Mouse (Mus musculus) stomach, embryonic 14.5 days (tissue): ENCODE data around the gene Gm28557. TPM values are rescaled to one million over a fixed set of nuclear protein-coding genes. Genes with fewer than 3 reads are reported as not detected.
A peak's percentile ranks its signal among the peaks of the same experiment; 100 is the strongest.

Experiments
- ATAC-seq: fragments of 200-750 bp; cut with Nextera tagmentation; 2 replicates; pipeline ENCODE4 v1.8.0; 2017; ENCODE audit warnings: low read depth, moderate TSS enrichment; ENCODE audit not compliant: insufficient number of reproducible peaks, insufficient read depth, low FRiP score
- H3K27ac ChIP-seq: fragments of 300-500 bp; sonication (generic); 2 replicates; pipeline ENCODE4 v1.5.1; 2014; ENCODE audit warnings: mild to moderate bottlenecking, low read length, moderate library complexity, mixed read lengths
- H3K27me3 ChIP-seq: fragments of 300-500 bp; sonication (generic); 2 replicates; pipeline ENCODE4 v1.6.1; 2014; ENCODE audit warnings: low read length, control low read depth, mixed read lengths; ENCODE audit not compliant: control insufficient read depth, insufficient read depth
- H3K36me3 ChIP-seq: fragments of 300-500 bp; sonication (generic); 2 replicates; pipeline ENCODE4 v1.6.1; 2014; ENCODE audit warnings: mild to moderate bottlenecking, control low read depth, low read length, moderate library complexity, mixed read lengths; ENCODE audit not compliant: control insufficient read depth, insufficient read depth
- H3K4me1 ChIP-seq: fragments of 300-500 bp; sonication (generic); 2 replicates; pipeline ENCODE4 v1.6.1; 2014; ENCODE audit warnings: low read length, control low read depth, mixed read lengths; ENCODE audit not compliant: control insufficient read depth, insufficient read depth
- H3K4me2 ChIP-seq: fragments of 300-500 bp; sonication (generic); replicated peaks from 2 replicates; pipeline ENCODE4 v1.6.1; 2014; ENCODE audit warnings: low read depth, low read length, control low read depth
- H3K4me3 ChIP-seq: fragments of 300-500 bp; sonication (generic); 2 replicates; pipeline ENCODE4 v1.5.1; 2014; ENCODE audit warnings: low read depth, low read length, control low read depth
- H3K9ac ChIP-seq: fragments of 300-500 bp; sonication (generic); replicated peaks from 2 replicates; pipeline ENCODE4 v1.6.1; 2014; ENCODE audit warnings: low read depth, mild to moderate bottlenecking, control low read depth, low read length, moderate library complexity, mixed read lengths
- H3K9me3 ChIP-seq: fragments of 300-500 bp; sonication (generic); 2 replicates; pipeline ENCODE4 v1.6.1; 2016; ENCODE audit warnings: low read depth, low read length, control low read depth; ENCODE audit not compliant: control insufficient read depth
- WGBS: fragments of 180-500 bp; shearing (Covaris S2); extraction: QIAGEN DNeasy Blood & Tissue Kit; methylation state at CpG from one replicate; pipeline ENCODE4 v1.1.7; 2014; 5-methylcytosine and 5-hydroxymethylcytosine counted together
- polyA plus RNA-seq: library from polyadenylated mRNA; unstranded; fragments of >200 nt; fragmentation: Nextera tagmentation; extraction: Ambion mirVana; gene quantifications from 2 replicates; pipeline ENCODE4 v1.2.1, GENCODE M21; 2014

Gene Gm28557
- polyA plus RNA-seq, 1 experiment from 2014 or later: 4.1 TPM

GRCm38 (mm10) chr13:67108821-67109206 lies 410 bp upstream of the Gm28557 start:
- H3K27ac ChIP-seq: no peak overlapping the region

GRCm38 (mm10) chr13:67107681-67108080 lies 723 bp downstream of the Gm28557 start:
- peak overlapping the region; percentile 60 for H3K9ac ChIP-seq
- H3K27me3 ChIP-seq: no peaks in the 10 kb centered on the region
- peak overlapping the region; percentile 48 for H3K4me3 ChIP-seq
- no peaks in the 10 kb centered on the region; the same call in 1 of the 2 replicates for H3K36me3 ChIP-seq
- H3K9me3 ChIP-seq: no peaks in the 10 kb centered on the region
- H3K27ac ChIP-seq: peak overlapping the region; percentile 58
- WGBS: 41% methylated on average over 9 of the region's 9 CpGs
- H3K4me2 ChIP-seq: peak overlapping the region; percentile 52
- H3K4me1 ChIP-seq: 0 out of 2 replicates have a peak, but pooled peaks cover 4% of the 10 kb centered on the region
- no peak for ATAC-seq

More at GRCm38 (mm10) chr13:67108821-67109206, 410 bp upstream of the Gm28557 start:
- peak; percentile 37; the same call in 1 of the 2 replicates for ATAC-seq
- Histone ChIP-seq H3K9me3 (no peaks in the 10 kb centered on the region), H3K4me1 (0 out of 2 replicates have a peak, but pooled peaks cover 4% of the 10 kb centered on the region), H3K9ac (no peak overlapping the region), H3K27me3 (no peaks in the 10 kb centered on the region), H3K4me2 (peak overlapping the region; percentile 15), H3K36me3 (no peaks in the 10 kb centered on the region; the same call in 1 of the 2 replicates), H3K4me3 (peak overlapping the region; percentile 48)
- 4% methylated on average over 9 of the region's 9 CpGs for WGBS

GRCm38 (mm10) chr13:67097876-67098275 lies 10.5 kb downstream of the Gm28557 start, which contains the start of gene Zfp708:
Gene Zfp708, minus strand, starts transcription at chr13:67097976.
- no peak within 1 kb of the TSS for H3K4me2 ChIP-seq
- no peaks in the 10 kb centered on the region for H3K27me3 ChIP-seq
- peaks cover 7% of the 10 kb centered on the region; the same call in 1 of the 2 replicates for H3K36me3 ChIP-seq
- no peak for ATAC-seq
- H3K9ac ChIP-seq: no peak within 1 kb of the TSS
- H3K9me3 ChIP-seq: no peaks in the 10 kb centered on the region
- H3K4me1 ChIP-seq: no peaks in the 10 kb centered on the region
- WGBS: 89% methylated on average over 10 of the region's 10 CpGs
- no peak within 1 kb of the TSS for H3K27ac ChIP-seq
- no peak within 1 kb of the TSS for H3K4me3 ChIP-seq

GRCm38 (mm10) chr13:67090154-67090553 lies 18.2 kb downstream of the Gm28557 start:
- Histone ChIP-seq H3K9ac (no peak overlapping the region), H3K27ac (no peak overlapping the region), H3K27me3 (no peaks in the 10 kb centered on the region), H3K4me2 (no peak overlapping the region), H3K36me3 (no peaks in the 10 kb centered on the region), H3K4me3 (no peak overlapping the region), H3K9me3 (no peaks in the 10 kb centered on the region), H3K4me1 (no peaks in the 10 kb centered on the region)
- no peak for ATAC-seq
- WGBS: 81% methylated on average over 1 of the region's 1 CpGs

GRCm38 (mm10) chr13:67081946-67082345 lies 26.5 kb downstream of the Gm28557 start:
- WGBS: 68% methylated on average over 1 of the region's 1 CpGs

GRCm38 (mm10) chr13:67081142-67081713 lies 27.2 kb downstream of the Gm28557 start:
- Histone ChIP-seq H3K27ac (peak overlapping the region; percentile 92), H3K4me2 (peak overlapping the region; percentile 67), H3K4me1 (no peaks in the 10 kb centered on the region), H3K4me3 (peak overlapping the region; percentile 52), H3K36me3 (no peaks in the 10 kb centered on the region), H3K27me3 (no peaks in the 10 kb centered on the region), H3K9me3 (no peaks in the 10 kb centered on the region), H3K9ac (peak overlapping the region; percentile 61)
- WGBS: 1% methylated on average over 24 of the region's 24 CpGs
- peak; percentile 99 for ATAC-seq

More at GRCm38 (mm10) chr13:67081946-67082345, 26.5 kb downstream of the Gm28557 start:
- Histone ChIP-seq H3K4me2 (peak overlapping the region; percentile 67), H3K9me3 (no peaks in the 10 kb centered on the region), H3K36me3 (no peaks in the 10 kb centered on the region), H3K27me3 (no peaks in the 10 kb centered on the region), H3K4me3 (peak overlapping the region; percentile 52), H3K27ac (peak overlapping the region; percentile 92), H3K4me1 (no peaks in the 10 kb centered on the region), H3K9ac (0 out of 2 replicates have a peak overlapping the region, but pooled peaks have one; percentile 61)
- no peak for ATAC-seq

- 98% methylated on average over 2 of the region's 2 CpGs for WGBS
- H3K27me3 ChIP-seq: no peaks in the 10 kb centered on the region
- H3K36me3 ChIP-seq: peaks cover 7% of the 10 kb centered on the region
- no peak for ATAC-seq
- no peak overlapping the region for H3K4me3 ChIP-seq
- H3K4me2 ChIP-seq: no peak overlapping the region
- H3K9ac ChIP-seq: no peak overlapping the region
- no peaks in the 10 kb centered on the region for H3K4me1 ChIP-seq
- H3K9me3 ChIP-seq: peaks cover 11% of the 10 kb centered on the region
- no peak overlapping the region for H3K27ac ChIP-seq
These were observed 31.2 kb downstream of the Gm28557 start for GRCm38 (mm10) chr13:67077244-67077643.

GRCm38 (mm10) chr13:67072786-67073185 lies 35.6 kb downstream of the Gm28557 start:
- Histone ChIP-seq H3K27me3 (no peaks in the 10 kb centered on the region), H3K4me3 (no peak overlapping the region), H3K36me3 (peaks cover 25% of the 10 kb centered on the region), H3K27ac (no peak overlapping the region), H3K4me1 (no peaks in the 10 kb centered on the region), H3K4me2 (no peak overlapping the region), H3K9ac (no peak overlapping the region), H3K9me3 (peaks cover 23% of the 10 kb centered on the region)
- ATAC-seq: no peak
- WGBS: 88% methylated on average over 2 of the region's 2 CpGs
